Mouse (Mus musculus) hindbrain, embryonic 12.5 days (tissue): ENCODE data around the gene Scamp2. TPM values are rescaled to one million over a fixed set of nuclear protein-coding genes. Genes with fewer than 3 reads are reported as not detected.

Experiments used
- ATAC-seq: fragments of 200-750 bp; cut with Nextera tagmentation; 2 replicates; pipeline ENCODE4 v1.8.0; 2017; ENCODE audit warnings: moderate TSS enrichment; ENCODE audit not compliant: low FRiP score
- H3K27ac ChIP-seq: fragments of 300-500 bp; sonication (generic); 2 replicates; pipeline ENCODE4 v1.5.1; 2016; ENCODE audit warnings: mild to moderate bottlenecking
- H3K27me3 ChIP-seq: fragments of 300-500 bp; sonication (generic); 2 replicates; pipeline ENCODE4 v1.6.1; 2016; ENCODE audit warnings: mild to moderate bottlenecking
- H3K36me3 ChIP-seq: fragments of 300-500 bp; sonication (generic); 2 replicates; pipeline ENCODE4 v1.6.1; 2016; ENCODE audit warnings: mild to moderate bottlenecking
- H3K4me1 ChIP-seq: fragments of 300-500 bp; sonication (generic); 2 replicates; pipeline ENCODE4 v1.6.1; 2016
- H3K4me2 ChIP-seq: fragments of 300-500 bp; sonication (generic); replicated peaks from 2 replicates; pipeline ENCODE4 v1.6.1; 2016; ENCODE audit warnings: mild to moderate bottlenecking
- H3K4me3 ChIP-seq: fragments of 300-500 bp; sonication (generic); 2 replicates; pipeline ENCODE4 v1.5.1; 2016; ENCODE audit warnings: mild to moderate bottlenecking
- H3K9ac ChIP-seq: fragments of 300-500 bp; sonication (generic); 2 replicates; pipeline ENCODE4 v1.6.1; 2016; ENCODE audit warnings: mild to moderate bottlenecking, moderate library complexity
- H3K9me3 ChIP-seq: fragments of 300-500 bp; sonication (generic); replicated peaks from 2 replicates; pipeline ENCODE4 v1.6.1; 2016; ENCODE audit warnings: mild to moderate bottlenecking
- WGBS: fragments of 180-500 bp; shearing (Covaris S2); methylation state at CpG from one replicate; pipeline ENCODE4 v1.1.7; 2016; 5-methylcytosine and 5-hydroxymethylcytosine counted together
- polyA plus RNA-seq: library from polyadenylated mRNA; unstranded; fragments of >200 nt; fragmentation: Nextera tagmentation; extraction: Ambion mirVana; gene quantifications from 2 replicates; pipeline ENCODE4 v1.2.1, GENCODE M21; 2016

Scamp2 gene
- polyA plus RNA-seq, 1 experiment from 2014 or later: 61.9 TPM

DNA sequence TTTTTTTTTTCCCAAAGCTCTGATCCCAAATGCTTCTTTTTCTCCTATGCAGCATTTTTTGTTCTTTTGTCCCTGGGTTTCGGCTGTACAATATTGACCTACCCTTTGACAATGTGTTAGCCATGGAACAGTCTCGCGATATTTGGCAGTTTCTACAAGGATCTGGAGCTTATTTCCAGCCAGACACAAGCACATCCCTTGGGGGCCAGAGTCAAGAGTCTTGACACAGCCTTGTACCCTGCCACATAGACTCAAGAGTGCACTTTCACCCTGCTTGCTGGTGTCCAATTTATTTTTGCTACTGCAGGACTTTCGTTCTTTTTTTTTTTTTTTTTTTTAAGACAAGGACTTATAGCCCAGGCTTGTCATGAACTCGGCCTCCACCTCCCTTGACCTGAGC, 24.4 kb upstream of the Scamp2 start:
- Histone ChIP-seq H3K4me1 (peaks cover 18% of the 10 kb centered on the region), H3K9me3 (no peaks in the 10 kb centered on the region), H3K4me2 (peak overlapping the region; percentile 78), H3K9ac (no peak overlapping the region), H3K27ac (no peak overlapping the region), H3K27me3 (no peaks in the 10 kb centered on the region), H3K36me3 (peaks cover 49% of the 10 kb centered on the region), H3K4me3 (no peak overlapping the region)
- WGBS: 93% methylated on average over 5 of the region's 5 CpGs
- no peak for ATAC-seq

DNA sequence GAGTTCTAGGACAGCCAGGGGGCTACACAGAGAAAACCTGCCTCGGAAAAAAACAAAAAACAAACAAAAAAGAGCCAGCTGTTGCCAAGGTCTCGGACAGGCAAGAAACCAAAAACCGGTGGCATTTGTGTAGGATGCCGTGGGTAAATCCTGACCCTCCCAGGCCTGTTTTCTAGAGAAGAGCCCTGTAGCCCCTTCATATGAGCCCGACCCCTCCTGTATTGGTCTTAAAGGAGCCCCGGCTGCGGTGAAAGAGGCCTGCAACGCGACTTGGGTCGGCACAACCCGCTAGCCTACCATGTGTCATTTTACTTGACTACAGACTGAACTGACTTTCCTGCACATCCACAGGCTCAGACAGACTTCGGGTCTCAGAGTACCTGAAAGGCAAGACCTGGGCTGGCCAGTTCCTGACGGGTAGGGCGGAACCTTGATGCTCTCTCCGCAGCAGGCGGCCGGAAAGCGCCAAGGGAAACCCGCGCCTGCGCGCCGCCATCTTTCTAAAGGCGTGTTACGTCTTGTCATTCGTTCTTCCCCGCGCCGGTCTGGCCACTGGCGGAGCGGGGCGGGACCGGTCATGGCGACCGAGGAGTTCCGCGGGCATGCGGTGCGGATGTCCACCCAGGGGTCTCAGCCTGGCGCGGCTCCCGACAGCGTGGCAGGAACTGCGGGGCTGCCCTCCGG, 23.6 kb upstream of the Scamp2 start, which contains the start of gene Fam219b:
Fam219b (plus strand) TSS at position 485 of the 684 bp plus-strand sequence.
- H3K4me1 ChIP-seq: peaks cover 18% of the 10 kb centered on the region
- H3K4me2 ChIP-seq: peak within 1 kb of the TSS; percentile 78
- H3K27ac ChIP-seq: peak within 1 kb of the TSS; percentile 92
- H3K27me3 ChIP-seq: no peaks in the 10 kb centered on the region
- ATAC-seq: peak; percentile 88
- peak within 1 kb of the TSS; percentile 88 for H3K9ac ChIP-seq
- no peaks in the 10 kb centered on the region for H3K9me3 ChIP-seq
- H3K4me3 ChIP-seq: peak within 1 kb of the TSS; percentile 84
- 2% methylated on average over 44 of the region's 45 CpGs for WGBS
- peaks cover 44% of the 10 kb centered on the region for H3K36me3 ChIP-seq

- under 1% methylated on average over 16 of the region's 24 CpGs for WGBS
- Histone ChIP-seq H3K36me3 (peaks cover 44% of the 10 kb centered on the region), H3K4me3 (peak overlapping the region; percentile 84), H3K9ac (peak overlapping the region; percentile 88), H3K9me3 (no peaks in the 10 kb centered on the region), H3K4me1 (peaks cover 18% of the 10 kb centered on the region), H3K27ac (peak overlapping the region; percentile 92), H3K4me2 (peak overlapping the region; percentile 78), H3K27me3 (no peaks in the 10 kb centered on the region)
- ATAC-seq: peak; percentile 78
Observed at GRCm38 (mm10) chr9:57537728-57538181, 23.0 kb upstream of the Scamp2 start.

DNA sequence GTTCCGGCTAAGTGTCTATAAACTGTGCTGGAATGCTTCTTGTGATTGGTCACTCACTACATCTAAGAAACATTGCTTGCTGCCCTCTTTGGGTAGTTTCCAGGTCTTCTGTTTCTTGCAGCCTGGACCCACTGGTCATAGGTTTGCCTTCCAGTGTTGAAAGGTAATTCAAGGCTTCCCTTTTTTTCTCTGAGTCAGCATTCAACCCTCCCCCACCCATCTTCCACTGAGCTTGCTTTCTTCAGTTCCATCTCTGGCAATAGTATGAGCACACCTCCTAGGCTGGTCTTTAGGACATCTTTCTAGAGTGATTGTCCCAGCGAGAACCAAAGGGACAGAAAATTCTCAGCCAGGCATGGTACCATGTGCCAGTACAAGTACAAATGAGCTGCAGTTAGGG, 21.2 kb upstream of the Scamp2 start:
- 87% methylated on average over 2 of the region's 2 CpGs for WGBS
- Histone ChIP-seq H3K9me3 (no peaks in the 10 kb centered on the region), H3K4me2 (no peak overlapping the region), H3K27ac (no peak overlapping the region), H3K4me1 (peaks cover 18% of the 10 kb centered on the region), H3K9ac (no peak overlapping the region), H3K36me3 (peaks cover 49% of the 10 kb centered on the region), H3K4me3 (no peak overlapping the region), H3K27me3 (no peaks in the 10 kb centered on the region)
- no peak for ATAC-seq

DNA sequence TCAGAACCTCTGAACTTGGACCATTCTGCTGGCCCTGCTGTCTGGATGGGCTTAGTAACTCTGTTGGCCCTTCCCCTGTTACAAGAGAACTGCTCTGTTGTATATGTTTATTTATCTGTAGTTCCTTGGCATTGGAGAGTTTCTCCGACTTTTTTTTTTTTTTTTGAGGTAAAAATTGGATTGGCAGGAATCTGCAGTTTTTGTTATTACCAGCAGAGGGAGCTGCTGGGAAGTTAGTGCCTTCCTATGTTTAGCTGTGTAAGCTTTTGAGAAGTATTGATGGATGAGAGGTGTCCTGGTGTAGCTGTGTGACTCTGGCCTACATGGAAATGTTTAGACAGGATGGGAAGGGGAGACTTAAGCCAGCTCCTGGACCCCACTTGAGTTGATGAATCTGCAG, 19.4 kb upstream of the Scamp2 start:
- peaks cover 18% of the 10 kb centered on the region for H3K4me1 ChIP-seq
- 29% methylated on average over 1 of the region's 1 CpGs for WGBS
- no peak overlapping the region for H3K4me3 ChIP-seq
- no peak overlapping the region for H3K27ac ChIP-seq
- peaks cover 61% of the 10 kb centered on the region for H3K36me3 ChIP-seq
- ATAC-seq: no peak
- no peak overlapping the region for H3K9ac ChIP-seq
- H3K27me3 ChIP-seq: no peaks in the 10 kb centered on the region
- H3K4me2 ChIP-seq: no peak overlapping the region
- H3K9me3 ChIP-seq: no peaks in the 10 kb centered on the region

GRCm38 (mm10) chr9:57543951-57544350, 16.8 kb upstream of the Scamp2 start:
- Histone ChIP-seq H3K4me1 (peaks cover 2% of the 10 kb centered on the region), H3K4me2 (no peak overlapping the region), H3K4me3 (no peak overlapping the region), H3K9ac (no peak overlapping the region), H3K9me3 (no peaks in the 10 kb centered on the region), H3K27me3 (no peaks in the 10 kb centered on the region), H3K27ac (no peak overlapping the region), H3K36me3 (peaks cover 84% of the 10 kb centered on the region)
- WGBS: 84% methylated on average over 3 of the region's 3 CpGs
- no peak for ATAC-seq

GRCm38 (mm10) chr9:57547287-57547686, 13.5 kb upstream of the Scamp2 start:
- ATAC-seq: no peak
- H3K27me3 ChIP-seq: no peaks in the 10 kb centered on the region
- 88% methylated on average over 5 of the region's 5 CpGs for WGBS

GRCm38 (mm10) chr9:57547869-57548268, 12.9 kb upstream of the Scamp2 start:
- WGBS: 93% methylated on average over 11 of the region's 11 CpGs
- Histone ChIP-seq H3K4me3 (no peak overlapping the region), H3K27ac (no peak overlapping the region), H3K9ac (no peak overlapping the region), H3K4me1 (peaks cover 7% of the 10 kb centered on the region), H3K27me3 (no peaks in the 10 kb centered on the region), H3K4me2 (no peak overlapping the region), H3K9me3 (no peaks in the 10 kb centered on the region), H3K36me3 (peaks cover 73% of the 10 kb centered on the region)
- no peak for ATAC-seq

More at GRCm38 (mm10) chr9:57547287-57547686, 13.5 kb upstream of the Scamp2 start:
- Histone ChIP-seq H3K4me3 (no peak overlapping the region), H3K4me1 (peaks cover 7% of the 10 kb centered on the region), H3K36me3 (peaks cover 79% of the 10 kb centered on the region), H3K9me3 (no peaks in the 10 kb centered on the region), H3K27ac (no peak overlapping the region), H3K4me2 (no peak overlapping the region), H3K9ac (no peak overlapping the region; the same call in 1 of the 2 replicates)

GRCm38 (mm10) chr9:57549186-57549585, 11.6 kb upstream of the Scamp2 start:
- no peak overlapping the region for H3K4me3 ChIP-seq
- WGBS: 98% methylated on average over 4 of the region's 4 CpGs
- H3K9me3 ChIP-seq: no peaks in the 10 kb centered on the region
- peaks cover 7% of the 10 kb centered on the region for H3K4me1 ChIP-seq
- no peak overlapping the region for H3K4me2 ChIP-seq
- no peak overlapping the region for H3K27ac ChIP-seq
- H3K27me3 ChIP-seq: no peaks in the 10 kb centered on the region
- ATAC-seq: no peak
- H3K36me3 ChIP-seq: peaks cover 60% of the 10 kb centered on the region
- H3K9ac ChIP-seq: no peak overlapping the region

DNA sequence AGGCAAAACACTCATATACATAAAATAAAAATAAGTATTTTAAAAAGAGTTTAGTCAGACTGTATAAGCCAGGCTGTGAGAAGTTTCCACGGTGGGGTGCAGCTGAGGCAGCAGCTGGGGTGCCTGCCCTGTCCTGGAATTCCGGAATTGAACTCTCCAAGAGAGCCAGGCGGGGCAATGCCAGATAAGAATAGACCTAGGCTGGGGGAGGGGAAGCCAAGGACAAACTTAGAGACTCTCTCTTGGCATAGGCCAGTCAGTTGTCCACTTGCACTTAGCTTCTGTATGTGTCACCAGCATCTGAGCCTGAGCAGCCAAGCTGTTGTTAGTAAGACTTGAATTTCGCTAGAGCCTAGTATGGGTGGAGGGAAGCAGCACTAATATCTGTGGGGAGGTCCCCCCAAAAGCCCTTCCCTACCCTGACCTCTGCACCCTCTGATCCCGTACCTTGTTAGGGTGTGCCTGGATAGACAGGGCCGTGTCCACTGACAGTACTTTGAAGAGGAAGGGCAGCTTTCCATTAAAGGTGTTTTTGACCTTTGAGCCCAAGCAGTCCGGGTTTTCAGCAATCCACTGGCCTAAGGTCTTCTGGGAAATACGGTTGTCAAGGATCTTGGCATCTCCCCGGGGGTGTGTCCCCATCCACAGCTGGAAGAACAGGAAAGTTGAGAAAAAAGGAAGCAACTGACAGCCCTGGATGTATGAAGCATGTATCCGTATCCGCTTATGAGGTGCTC, 10.4 kb upstream of the Scamp2 start:
- Histone ChIP-seq H3K4me2 (no peak overlapping the region), H3K27ac (no peak overlapping the region), H3K4me1 (peaks cover 13% of the 10 kb centered on the region), H3K4me3 (no peak overlapping the region), H3K9me3 (no peaks in the 10 kb centered on the region), H3K36me3 (peaks cover 49% of the 10 kb centered on the region), H3K9ac (no peak overlapping the region), H3K27me3 (no peaks in the 10 kb centered on the region)
- no peak for ATAC-seq
- WGBS: 90% methylated on average over 11 of the region's 11 CpGs

GRCm38 (mm10) chr9:57552139-57552887, 8.4 kb upstream of the Scamp2 start, which contains the start of gene Mpi:
Gene Mpi, minus strand, starts transcription at chr9:57552763.
- no peak within 1 kb of the TSS for H3K27ac ChIP-seq
- H3K4me2 ChIP-seq: peak within 1 kb of the TSS; percentile 76
- peak; percentile 75 for ATAC-seq
- WGBS: under 1% methylated on average over 28 of the region's 28 CpGs
- H3K9ac ChIP-seq: peak within 1 kb of the TSS; percentile 78
- no peaks in the 10 kb centered on the region for H3K27me3 ChIP-seq
- peaks cover 31% of the 10 kb centered on the region for H3K36me3 ChIP-seq
- H3K4me3 ChIP-seq: peak within 1 kb of the TSS; percentile 67
- H3K9me3 ChIP-seq: no peaks in the 10 kb centered on the region
- H3K4me1 ChIP-seq: peaks cover 13% of the 10 kb centered on the region

- no peaks in the 10 kb centered on the region for H3K27me3 ChIP-seq
- ATAC-seq: no peak
- WGBS: 69% methylated on average over 11 of the region's 11 CpGs
- H3K27ac ChIP-seq: no peak overlapping the region
- no peak overlapping the region for H3K4me2 ChIP-seq
- no peak overlapping the region for H3K4me3 ChIP-seq
- H3K4me1 ChIP-seq: peaks cover 13% of the 10 kb centered on the region
- H3K36me3 ChIP-seq: peaks cover 23% of the 10 kb centered on the region
- no peak overlapping the region for H3K9ac ChIP-seq
- H3K9me3 ChIP-seq: no peaks in the 10 kb centered on the region
Observed at GRCm38 (mm10) chr9:57553119-57553518, 7.6 kb upstream of the Scamp2 start.
